Mouse (Mus musculus) spleen, postnatal 14 days (tissue): ENCODE results near the gene Cacna1b.
A peak's percentile ranks its signal among the peaks of the same experiment; 100 is the strongest.

Experiments used
- DNase-seq, 2 experiments: peaks; one replicate each; pipeline ENCODE4 v3.0.0; 2021 to 2022; ENCODE audit warnings: low spot score in 2 of 2

Cacna1b gene

DNA sequence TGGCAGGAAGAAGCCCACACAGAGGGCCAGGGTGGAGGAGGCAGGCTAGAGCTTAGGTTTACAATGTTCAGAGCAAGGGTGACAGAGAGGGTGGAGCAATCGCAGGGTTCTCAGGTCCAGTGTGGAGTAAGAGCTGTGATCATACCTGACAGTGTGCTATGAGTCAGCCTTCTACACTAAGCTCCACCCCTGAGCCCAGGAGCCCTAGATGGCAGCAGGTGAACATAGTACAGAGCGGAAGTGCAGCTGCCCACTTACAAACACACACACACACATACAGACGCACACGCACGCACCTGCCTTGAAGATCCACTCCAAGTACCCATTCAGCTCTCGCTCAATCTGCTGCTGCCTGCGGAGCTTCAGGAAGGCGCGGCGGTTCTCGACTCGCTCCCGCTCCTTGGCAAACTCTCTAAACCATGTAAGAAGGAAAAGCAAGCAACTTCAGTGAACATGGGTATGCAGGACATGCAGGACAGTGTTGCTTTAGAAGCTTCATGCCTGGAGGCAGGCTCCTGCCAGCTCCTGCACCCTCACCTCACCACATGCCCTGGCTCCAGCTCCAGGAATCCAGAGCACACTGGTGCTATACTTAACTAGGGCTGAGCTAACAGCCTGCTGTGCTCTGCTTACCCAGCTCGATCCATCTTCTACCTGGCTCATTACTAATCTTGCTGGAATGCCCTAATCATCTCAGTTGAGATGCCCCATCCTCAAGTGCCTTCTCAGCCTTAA lies 43.1 kb downstream of the Cacna1b start:
- DNase-seq = no peak

DNA sequence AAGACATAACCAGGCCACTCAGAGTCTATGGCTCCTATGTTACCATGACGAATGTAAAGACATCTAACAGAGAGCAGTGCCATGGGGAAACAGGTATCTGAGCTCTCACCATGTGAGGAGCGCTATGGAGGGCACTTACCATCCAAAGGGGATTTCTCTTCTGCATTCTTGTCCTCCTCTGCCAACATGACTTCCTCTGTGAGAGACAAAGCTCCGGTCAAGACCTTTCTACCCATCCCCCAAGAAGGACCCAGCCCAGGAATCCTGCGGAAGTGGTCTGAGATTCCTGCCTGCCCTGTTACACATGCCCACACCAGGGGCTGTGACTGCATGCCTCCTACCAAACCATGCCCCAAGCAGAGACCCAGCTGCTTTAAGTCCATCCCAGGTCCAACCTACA lies 44.0 kb downstream of the Cacna1b start:
- DNase-seq = no peak

DNA sequence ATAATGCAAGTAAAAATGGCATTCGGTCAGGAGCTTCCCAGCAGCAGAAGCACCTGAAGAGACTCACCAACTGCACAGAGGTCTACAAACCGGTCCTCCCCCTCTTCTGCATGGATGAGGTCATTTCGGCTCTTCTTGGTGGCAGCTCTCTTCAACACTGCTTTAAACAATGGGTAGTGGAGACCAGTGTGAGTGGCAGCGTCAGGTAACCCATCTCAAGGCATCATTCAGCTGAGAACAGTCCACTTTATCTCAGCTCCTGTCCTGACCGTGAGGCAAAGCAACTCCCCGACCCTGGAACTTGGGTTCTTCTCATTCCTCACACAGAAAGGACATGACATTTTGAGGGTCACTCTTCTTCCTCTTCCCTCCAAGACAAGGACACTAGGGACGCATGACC lies 45.0 kb downstream of the Cacna1b start:
- no peak for DNase-seq

GRCm38 (mm10) chr2:24717461-24717860 lies 45.5 kb downstream of the Cacna1b start:
- no peak for DNase-seq

- DNase-seq = no peak
These were observed 57.0 kb downstream of the Cacna1b start for GRCm38 (mm10) chr2:24705929-24706328.

GRCm38 (mm10) chr2:24702208-24702957 lies 60.6 kb downstream of the Cacna1b start:
- DNase-seq = no peak

GRCm38 (mm10) chr2:24697281-24697980 lies 65.5 kb downstream of the Cacna1b start:
- no peak for DNase-seq

- no peak for DNase-seq
These were observed 70.6 kb downstream of the Cacna1b start for GRCm38 (mm10) chr2:24692371-24692770.

DNA sequence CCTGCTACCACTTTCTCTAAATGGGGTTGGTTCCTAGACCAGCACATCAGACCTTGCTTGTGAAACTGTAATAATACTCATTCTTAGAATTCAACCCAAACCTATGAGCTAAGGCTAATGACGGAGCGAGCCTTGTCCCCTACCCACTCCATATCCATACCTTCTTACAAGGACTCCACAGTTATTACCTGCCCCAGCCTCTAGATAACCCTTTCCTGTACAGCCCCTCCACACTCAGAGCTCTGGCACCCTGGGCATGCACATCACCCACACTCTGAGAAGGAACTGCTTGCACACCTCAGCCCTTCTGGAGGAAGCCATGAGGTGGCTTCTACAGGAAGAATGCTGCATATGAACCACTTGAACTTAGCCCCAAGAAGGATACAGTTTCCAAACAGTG lies 72.6 kb downstream of the Cacna1b start:
- no peak for DNase-seq

- DNase-seq = no peak
These were observed 77.6 kb downstream of the Cacna1b start for GRCm38 (mm10) chr2:24685347-24685746.

DNA sequence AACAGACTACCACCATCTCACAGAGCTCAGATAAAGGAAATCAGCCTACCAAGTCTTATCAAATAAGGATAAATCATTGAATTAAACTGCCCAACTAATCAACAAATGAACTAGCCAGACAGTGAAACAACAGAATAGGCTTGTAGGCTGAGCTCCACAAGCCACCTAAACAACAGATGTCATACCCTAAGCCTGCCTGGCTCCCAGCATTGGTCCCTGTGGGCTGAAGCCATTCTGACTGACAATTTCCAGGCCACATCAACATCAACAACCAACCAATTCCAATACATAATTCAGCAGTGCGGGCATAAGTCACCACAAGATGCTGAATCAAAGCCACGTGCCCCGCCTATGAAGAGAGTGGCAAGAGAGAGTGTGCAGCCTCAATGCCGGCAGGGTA lies 78.2 kb downstream of the Cacna1b start:
- no peak for DNase-seq

DNA sequence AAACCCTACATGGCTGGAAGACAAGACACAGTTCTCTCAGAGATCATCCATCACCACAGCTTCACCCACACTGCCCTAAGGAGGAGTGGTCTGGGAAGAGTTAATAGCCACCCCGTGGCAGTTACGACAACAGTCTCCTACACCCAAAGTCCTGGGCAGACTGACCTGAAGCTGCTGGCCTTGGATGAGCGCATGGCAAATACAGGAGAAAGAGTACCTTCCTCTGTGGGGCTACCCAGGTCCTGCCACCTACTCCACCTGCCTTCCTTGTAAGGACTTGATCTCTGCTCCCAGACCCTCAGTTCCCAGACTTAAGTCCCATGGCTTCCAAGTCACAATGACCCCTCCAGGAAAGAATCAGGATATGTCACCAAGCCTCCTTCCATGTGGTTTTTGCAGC lies 79.7 kb downstream of the Cacna1b start:
- DNase-seq = no peak

DNA sequence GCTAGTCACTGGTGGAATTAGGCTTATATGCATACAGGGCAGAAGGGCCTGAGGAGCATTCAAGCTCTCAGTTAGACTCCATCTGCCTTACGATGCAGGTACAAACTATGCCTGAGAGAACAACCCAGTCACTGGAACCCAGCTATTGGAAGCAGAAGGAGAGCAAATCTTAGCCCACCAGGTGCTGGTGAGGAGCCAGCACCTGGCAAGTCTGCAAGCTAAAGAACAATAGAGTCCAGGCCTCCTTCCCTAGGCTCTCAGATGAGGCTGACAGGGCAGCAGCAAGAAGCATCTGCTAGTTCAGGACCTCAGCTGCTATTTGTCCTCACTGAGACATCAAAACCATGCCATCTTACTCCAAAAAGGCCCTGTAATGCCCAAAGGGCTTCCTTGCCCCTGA lies 82.2 kb downstream of the Cacna1b start:
- no peak for DNase-seq

- no peak for DNase-seq
These were observed 82.8 kb downstream of the Cacna1b start for GRCm38 (mm10) chr2:24680176-24680575.

DNA sequence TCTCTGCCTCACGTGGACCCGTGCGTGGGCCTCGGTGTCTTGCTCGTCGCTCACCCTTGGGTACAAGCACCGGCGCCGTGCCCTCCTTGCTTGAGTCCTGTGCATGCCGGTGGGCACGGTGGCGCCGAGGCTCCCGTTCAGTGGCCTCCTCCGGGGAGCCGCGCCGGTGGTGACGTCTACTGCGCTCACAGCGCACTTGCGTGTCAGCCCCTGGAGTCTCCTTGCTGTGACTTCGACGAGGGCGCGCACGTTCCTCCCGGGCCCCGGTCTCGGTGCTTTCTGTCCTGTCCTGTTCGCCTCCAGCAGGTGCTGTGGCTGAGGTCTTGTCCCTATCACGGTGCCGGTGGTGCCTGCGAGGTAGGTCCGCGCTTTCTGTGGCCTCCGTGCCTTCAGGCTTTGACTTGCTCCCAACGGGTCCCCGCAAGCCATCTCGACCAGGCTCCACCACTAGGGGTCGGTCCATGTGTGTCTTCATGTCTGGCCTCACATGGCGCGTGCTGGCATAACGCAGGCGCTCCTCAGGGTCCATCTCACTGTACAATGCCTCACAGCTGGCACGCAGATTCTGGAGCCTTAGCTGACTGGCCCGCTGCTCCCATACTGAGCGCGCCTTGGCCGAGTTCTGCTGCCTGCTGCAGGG lies 83.8 kb downstream of the Cacna1b start:
- DNase-seq = peak; percentile 15 to 31

DNA sequence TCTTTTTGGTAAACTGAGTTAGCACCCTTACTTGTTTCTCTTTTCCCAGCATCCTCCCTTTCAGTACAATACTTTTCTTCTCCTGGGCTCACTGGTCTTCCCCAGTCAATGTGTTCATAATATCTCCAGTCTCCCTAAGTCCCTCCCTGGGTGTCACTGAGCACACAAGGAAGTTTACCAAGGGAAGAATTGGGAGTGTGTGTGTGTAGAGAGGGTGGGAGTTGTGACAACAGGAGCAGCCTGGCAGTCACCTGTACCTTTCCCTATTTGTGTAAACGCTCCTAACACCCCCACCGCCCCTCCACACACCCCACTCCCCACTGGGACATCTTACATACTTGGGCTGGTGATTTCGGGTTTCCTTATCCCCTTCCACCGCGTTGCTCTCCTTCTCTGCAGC lies 84.4 kb downstream of the Cacna1b start:
- DNase-seq = no peak

DNA sequence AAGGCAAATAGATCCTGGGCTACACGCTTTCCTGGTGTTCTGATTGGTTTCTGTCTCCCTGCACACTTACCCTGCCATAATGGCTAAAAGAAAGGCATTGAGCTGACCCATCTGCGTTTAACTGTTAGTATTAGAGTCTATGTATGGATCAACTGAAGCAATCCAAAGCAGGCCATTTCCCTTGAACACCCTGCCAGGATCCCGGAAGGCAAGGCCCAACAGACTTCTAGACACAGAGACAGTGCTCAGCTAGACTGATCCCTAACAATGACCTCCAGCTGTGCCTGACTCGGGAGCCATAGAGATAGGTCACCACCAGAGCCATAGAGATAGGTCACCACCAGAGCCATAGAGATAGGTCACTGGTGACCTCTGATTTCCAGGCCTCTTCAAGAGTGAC lies 84.8 kb downstream of the Cacna1b start:
- no peak for DNase-seq

DNA sequence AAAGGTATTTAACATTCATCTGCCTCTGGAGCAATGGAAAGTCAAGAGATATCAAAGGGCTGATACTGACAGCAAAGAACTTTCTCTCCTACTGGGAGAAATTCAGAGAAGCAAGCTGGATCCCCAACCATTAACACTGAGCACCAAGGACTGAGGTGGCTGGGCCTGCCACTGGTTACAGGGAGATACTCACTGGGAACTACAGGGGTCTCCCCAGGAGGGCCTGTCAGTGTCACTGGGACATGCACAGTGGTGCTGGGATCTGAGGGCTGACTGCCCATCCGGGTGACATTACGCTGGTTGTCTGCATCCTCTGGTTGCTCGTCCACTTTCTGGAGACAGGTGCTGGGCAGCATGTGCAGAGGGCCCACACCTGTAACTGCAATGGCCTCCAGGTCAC lies 85.3 kb downstream of the Cacna1b start:
- no peak for DNase-seq

DNA sequence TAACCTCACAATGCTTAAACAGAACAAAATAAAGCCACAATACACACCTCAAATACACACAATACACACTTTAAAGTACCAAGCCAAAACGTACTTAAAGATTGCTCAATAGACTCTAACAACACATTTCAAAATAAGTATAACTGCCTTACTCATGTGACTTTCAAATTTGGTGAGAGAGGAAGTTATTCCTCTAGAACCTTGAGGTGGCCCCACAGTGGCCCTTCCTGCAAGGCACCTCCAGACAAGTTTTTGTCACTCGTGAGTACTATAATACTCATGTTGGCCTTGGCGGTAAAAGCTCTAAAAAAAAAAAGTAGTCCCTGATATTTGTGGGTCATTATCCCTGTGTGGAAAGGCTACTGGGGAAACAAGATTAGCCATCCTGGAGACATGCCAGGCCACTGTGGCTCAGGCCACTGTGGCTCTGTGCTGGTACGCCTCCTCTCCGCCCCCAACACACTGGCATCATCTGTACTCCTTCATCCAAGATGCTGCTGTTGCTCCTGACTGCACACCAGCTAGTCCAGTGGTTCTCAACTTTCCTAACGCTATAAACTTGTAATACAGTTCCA lies 88.4 kb downstream of the Cacna1b start:
- DNase-seq = no peak

DNA sequence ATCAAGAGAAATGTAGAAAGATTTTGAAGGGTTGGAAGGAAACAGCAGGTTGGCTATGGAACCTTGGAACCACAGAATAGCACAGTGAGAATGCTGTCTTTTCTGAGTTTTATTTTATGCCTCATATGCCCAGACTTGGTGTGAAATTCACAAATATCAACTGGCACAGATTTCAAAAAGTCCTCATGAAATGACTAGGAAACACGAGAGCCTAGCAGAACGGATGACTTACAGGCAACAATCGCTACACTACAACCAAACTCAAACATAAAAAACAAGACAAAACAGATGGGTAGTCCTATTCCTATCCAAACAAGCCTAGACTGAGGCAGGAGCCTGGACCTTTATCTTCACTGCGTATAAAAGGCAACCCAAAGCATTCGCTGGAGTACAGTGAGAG lies 94.4 kb downstream of the Cacna1b start:
- no peak for DNase-seq

DNA sequence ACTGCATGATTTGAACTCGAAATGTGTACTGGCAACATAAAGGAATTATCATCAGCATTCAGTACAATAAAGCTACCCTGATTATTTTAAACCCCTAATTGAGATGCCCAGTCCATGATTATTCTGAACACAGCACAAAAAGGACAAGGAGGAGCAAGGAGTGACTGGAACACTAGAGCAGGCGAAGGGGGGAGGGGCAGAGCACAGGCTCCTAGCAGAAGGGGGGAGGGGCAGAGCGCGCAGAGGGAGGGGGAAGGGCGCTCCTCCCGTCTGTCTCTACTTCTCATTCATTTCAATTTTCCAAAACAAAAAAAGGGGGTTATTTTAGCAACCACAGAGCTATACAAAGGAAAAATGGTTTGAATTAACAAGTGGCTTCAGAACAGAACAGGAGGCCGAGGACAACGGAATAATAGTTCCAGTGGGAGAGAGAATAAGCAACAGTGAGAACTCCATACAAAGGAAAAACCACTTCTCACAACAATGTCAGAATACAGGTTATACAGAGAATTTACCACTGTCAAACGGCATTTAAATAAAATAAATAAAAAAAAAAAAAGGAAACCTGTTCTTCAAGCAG lies 98.2 kb downstream of the Cacna1b start:
- no peak for DNase-seq
